Mouse (Mus musculus): ENCODE measurements at regions not wholly inside any gene's neighbourhood (a gene's known extent, or its start where the extent isn't known, plus 50 kb on each side); places are given as distances from the start of the nearest gene placed in this dataset.

DNA sequence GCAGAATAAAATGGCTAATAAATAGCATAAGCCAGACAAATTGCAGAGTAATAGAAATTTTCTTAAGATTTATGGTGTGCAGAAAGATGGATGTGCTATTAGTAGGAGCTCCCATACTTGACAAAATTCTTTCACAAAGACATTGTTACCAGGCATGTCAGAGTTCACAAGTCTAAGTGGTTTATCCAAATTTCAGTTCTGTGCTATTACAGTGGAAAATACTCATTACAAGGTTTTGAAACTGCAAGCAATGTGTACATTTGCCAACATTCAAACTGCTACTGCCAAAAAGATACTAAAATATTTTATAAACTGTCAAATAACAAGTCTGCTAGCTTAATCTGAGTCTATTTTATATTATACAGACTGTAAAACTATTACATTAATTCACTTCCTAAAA, 1550.2 kb upstream of the Acvr2a start:
- DNase-seq, result no peak

DNA sequence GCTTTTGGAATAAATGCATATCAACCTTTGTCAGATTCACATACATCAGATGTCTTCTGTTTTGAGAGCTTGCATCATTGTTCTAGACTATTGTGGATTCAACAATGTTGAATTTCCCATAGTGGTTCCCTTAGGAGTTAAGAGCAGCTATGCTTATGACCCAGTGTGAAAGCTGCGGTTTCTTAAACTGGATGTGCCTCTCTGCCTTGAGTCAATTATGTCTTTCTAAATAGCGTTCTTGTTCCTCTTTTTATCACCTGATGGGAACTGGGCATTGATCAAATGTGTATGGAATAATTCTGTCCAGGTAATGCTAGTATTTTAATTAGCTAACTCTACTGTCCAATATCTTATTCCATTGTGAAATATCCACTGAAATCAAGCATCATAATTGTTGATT, 1548.0 kb upstream of the Acvr2a start:
- no peak for DNase-seq

DNA sequence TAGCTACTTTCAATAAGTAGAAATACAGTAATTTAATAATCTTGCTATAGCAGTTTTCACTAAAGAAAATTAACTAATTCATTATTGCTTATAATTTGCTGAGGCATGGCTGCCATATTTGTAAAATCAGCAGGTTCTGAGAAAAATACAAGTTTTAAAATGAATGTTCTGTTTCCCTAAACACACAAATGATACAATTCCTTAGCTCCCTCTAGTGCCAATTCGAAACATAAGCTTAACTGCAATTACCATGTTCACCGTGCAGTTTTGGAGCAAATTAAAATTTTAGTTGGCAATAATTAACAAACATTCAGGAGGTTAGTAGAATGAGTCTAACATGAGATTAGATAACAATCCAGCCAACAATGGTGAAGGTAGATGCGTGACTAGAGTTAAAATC, 1518.4 kb upstream of the Acvr2a start:
- peak; percentile 1 for DNase-seq

DNA sequence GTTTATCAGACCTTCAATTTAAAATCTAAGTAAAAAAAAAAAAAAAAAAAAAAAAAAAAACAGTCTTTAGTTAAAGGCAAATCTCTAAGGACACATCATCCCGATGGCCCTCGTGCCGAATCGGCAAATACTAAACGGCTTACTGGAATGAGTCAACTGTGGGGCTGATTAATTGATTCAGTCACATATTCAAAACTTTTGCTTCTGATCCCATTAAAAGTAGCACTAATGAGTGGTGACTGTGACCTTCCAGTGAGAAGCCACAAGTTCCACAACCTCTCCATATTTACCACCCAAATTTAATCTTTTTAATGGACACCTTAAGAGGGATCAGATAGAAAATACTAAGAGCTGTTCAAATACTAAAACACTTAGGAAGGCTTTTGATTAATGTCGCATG, 1511.9 kb upstream of the Acvr2a start:
- DNase-seq, result no peak

DNA sequence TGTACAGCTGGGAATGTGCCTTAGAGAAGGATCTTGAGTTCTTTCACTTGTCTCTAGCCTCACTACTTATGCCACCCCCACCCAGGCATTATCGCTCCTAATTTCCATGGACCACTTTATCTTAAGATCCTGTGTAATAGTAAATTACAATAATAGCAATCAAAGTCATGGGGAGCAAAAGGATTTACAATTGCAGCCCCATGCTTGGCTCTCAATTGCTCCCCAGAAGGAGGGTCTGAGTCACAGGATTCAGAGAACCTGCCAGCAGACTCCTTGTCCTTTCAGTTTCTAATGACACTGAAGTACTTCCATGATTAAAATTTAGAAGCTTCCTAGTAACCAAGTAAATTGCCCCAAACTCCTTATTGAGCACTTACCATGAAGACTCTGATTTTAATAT, 1483.3 kb upstream of the Acvr2a start:
- no peak for DNase-seq

DNA sequence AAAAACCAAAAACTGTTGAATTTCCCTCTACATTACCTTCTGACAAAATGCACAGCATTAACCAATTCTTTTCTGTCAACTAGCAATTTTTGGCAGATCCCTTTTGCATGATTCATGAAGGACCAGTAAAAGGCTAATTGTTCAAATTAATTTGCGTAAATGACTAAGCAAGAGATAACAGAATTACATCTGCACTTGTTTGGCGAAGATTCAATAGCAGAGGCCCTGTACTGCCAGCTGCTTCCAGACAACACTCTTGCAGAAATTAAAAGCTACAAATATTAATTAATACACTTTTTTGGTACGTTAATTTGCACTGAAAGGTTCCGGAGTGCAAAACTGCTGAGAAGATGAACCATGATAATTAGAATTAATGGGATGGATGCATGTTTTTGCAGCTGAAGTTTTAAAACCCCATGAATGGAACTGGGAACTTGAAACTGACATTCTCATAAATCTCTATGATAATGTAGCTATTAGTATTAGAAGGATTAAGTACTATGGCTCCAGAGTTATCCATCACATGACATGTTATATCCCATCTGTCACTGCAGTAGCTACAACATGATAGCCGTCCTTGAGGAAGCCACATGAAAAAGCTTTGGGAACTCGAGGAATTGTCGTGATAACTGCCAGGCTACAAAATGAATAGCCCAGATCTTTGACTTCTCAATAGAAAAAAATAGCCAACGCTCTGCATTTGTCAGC, 1479.3 kb upstream of the Acvr2a start:
- peak; percentile 9 for DNase-seq

DNA sequence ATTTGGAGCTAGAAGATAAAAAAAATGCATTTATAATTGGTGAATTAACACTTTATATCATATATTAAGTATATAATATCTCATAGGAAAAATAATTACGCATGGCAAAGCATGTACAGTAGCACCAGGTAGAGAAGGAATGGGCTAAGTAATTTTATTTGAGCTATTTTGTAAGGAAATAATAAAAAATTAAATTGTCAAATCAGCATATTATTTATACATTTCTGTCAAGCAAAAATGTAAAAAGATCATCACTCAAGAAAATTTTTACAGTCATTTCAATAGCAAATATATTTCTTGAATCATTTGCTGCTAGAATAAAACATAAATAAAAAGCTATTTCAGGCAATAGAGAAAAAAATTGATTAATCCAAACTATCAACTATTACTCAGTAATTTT, 1450.4 kb upstream of the Acvr2a start:
- DNase-seq, result no peak

DNA sequence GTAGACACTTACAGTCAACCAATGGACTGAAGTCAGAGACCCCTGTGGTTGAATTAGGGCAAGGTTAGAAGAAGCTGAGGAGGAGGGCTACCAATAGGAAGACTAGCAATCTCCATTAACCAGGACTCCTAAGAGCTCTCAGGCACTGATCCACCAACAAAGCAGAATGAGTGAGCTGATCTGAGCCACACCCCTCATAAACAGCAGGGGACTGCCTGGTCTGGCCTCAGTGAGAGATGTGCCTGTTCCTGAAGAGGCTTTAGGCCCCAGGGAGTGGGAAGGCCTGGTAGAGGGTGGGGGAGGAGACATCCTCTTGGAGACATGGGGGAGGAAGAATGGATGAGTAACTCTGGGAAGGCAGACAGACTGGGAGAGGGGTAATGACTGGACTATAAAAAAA, 1445.6 kb upstream of the Acvr2a start:
- no peak for DNase-seq

Measured in kidney, postnatal 14 days (tissue).